Mouse (Mus musculus): ENCODE results near the gene Tomm70a.

Tomm70a gene

DNA sequence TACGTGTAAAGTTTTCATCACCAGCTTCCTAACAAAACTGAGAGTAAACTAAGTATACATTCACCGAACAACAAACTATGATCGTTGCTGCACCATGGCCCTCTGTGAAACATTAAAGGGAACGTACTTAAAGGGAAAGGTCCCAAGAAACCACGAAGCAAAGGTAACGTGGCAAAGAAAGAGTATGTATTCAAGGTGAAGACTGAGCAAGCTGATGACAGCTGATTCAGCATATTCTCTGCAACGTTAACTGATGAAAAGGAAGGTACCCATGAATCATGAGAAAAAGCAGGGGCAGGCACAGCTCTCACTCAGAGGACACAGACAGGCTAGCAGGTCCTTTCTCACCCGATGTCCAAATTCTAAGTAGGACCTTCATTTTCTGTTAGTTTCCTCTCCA, 68.9 kb downstream of the Tomm70a start:
- DNase-seq (ENCODE audit: low spot score in 2 of 2) = no peak

DNA sequence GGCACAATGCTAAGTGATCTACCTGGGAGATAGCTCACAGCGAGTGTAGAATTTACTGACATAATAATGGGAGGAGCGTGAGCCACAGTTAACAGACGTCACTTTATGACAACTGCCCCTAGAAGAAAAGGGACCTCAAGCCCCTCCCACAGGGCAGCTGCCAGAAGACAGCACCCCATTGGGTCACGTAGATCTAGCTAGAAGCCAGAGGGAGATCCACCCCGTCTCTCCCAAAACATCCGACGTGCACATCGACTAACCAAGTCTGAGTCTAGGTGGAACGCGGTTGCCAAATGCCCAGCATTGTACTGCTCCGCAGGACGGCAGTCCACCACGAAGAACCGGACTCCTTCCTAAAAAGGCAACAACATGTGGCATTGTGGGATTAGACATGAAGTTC, 69.7 kb downstream of the Tomm70a start:
- no peak for DNase-seq (ENCODE audit: low spot score in 2 of 2)

DNA sequence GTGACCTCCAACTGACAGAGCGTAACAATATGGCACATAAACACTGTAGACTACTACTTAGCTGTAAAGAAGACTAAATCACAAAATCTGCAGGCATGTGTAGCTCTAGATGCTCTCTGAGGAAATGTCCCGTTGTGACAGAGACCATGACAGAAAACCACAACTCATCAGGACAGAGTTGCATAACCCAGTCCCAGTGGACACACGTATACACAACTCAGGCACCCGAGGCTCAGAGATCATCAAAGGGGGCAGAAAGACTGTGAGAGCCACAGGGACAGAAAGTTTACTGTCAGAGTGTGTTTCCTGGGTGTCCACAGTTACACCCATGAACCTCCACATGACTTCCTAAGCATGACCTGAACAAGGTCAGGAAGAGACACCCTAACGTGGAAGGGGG, 75.1 kb downstream of the Tomm70a start:
- DNase-seq (ENCODE audit: low spot score in 2 of 2) = no peak

DNA sequence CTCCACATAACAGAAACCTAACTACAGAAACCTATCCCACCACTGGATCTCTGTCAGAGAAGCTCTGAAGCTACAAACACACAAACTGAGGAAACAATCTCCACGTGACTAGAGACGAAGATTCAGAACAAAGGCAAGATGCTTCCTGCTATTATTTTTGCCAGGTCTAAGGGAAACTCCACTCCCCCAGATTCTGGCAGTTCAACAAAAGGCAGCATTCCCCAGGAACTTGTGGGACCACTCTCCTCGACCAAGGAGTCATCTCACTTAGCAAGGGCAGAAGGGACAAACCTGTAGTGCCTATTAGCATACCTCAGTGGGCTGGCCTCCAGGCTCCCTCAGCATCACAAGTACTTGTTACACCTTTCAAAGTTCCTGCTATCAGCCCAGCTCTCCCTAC, 75.8 kb downstream of the Tomm70a start:
- no peak for DNase-seq (ENCODE audit: low spot score in 2 of 2)
